Mouse (Mus musculus): Measurements from ENCODE around the gene Gm10638. TPM values are rescaled to one million over a fixed set of nuclear protein-coding genes. Genes with fewer than 3 reads are reported as not detected.

Gm10638 gene
- total RNA-seq, 2 experiments from 2014 or later = 2.8 to 3.0 TPM

- intact Hi-C loops (cut with DNase I) = no loop called here
- DNase-seq = no peak
These were observed 10.5 kb upstream of the Gm10638 start for GRCm38 (mm10) chr8:86734954-86735353.

GRCm38 (mm10) chr8:86735446-86736111, 9.9 kb upstream of the Gm10638 start:
- intact Hi-C loops (cut with DNase I) = no loop called here
- DNase-seq = no peak

- intact Hi-C loops (cut with DNase I) = loop anchor here (5.0 kb wide), 1 partner anchor 114 kb away; no protein-coding TSS in a partner anchor
- no peak for DNase-seq
These were observed 4.6 kb upstream of the Gm10638 start for GRCm38 (mm10) chr8:86740899-86741298.

- no peak for DNase-seq
- intact Hi-C loops (cut with DNase I) = loop anchor here (5.0 kb wide), 1 partner anchor 114 kb away; no protein-coding TSS in a partner anchor
These were observed 3.9 kb upstream of the Gm10638 start for GRCm38 (mm10) chr8:86741627-86742026.

GRCm38 (mm10) chr8:86742605-86743345, 2.7 kb upstream of the Gm10638 start:
- intact Hi-C loops (cut with DNase I) = loop anchor here (5.0 kb wide), 1 partner anchor 115 kb away; no protein-coding TSS in a partner anchor
- no peak for DNase-seq

- DNase-seq = no peak
- intact Hi-C loops (cut with DNase I) = loop anchor here (5.0 kb wide), 4 partner anchors 43 to 138 kb away; no protein-coding TSS in a partner anchor
These were observed 932 bp upstream of the Gm10638 start for GRCm38 (mm10) chr8:86744313-86745220.

DNA sequence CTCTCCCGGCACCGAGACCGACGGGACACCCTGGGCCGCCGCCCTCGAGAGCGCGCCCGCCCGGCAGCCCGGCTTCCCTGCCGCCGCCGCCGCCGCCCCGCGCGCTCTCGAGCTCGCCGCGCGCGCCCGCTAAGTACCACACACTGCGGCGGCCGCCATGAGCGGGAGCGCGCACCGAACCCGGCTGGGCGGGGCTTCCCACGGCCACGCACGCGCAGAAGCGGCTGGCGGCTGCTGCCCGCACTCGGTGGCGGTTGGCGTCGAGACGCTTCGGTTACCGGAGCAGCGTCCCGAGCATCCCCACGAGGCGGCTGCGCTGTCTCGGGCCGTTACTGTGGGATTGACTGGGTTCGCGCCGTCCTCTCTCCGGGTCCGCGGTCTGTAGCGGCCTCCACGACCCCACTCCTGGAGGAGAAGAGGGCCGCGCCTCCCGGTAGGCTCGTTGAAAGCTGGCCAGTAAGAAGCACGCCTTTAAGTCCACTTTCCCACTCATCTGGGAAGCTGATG, 489 bp downstream of the Gm10638 start:
- peak; percentile 99 for DNase-seq
- intact Hi-C loops (cut with DNase I) = loop anchor here (2.0 to 5.0 kb wide), 4 partner anchors 41 to 153 kb away; no protein-coding TSS in a partner anchor

- DNase-seq = peak; percentile 23 to 37
- intact Hi-C loops (cut with DNase I) = loop anchor here (2.0 to 5.0 kb wide), 4 partner anchors 41 to 152 kb away; no protein-coding TSS in a partner anchor
These were observed 1.0 kb downstream of the Gm10638 start for GRCm38 (mm10) chr8:86746511-86746910.

DNA sequence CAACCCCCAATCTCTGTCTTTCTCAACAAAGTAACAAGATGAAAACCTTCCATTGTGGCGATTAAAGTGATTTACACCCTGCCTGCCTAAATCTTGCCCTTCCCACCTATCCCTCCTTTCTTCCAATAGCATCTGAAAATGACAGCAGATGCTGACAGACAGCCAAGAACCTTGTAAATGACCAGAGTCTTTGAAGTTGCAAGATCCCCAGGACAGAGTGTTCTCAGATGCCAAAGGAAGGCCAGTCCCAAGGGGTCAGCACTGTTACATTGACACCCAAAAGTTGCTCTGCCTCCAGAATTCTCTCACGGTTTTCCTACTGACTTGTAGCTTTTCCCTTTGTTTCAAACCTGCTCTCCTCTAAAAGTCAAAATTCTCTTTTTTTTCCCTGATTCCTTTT, 4.3 kb downstream of the Gm10638 start:
- intact Hi-C loops (cut with DNase I) = loop anchor here (5.0 kb wide), 3 partner anchors 37 to 132 kb away; no protein-coding TSS in a partner anchor
- no peak for DNase-seq

DNA sequence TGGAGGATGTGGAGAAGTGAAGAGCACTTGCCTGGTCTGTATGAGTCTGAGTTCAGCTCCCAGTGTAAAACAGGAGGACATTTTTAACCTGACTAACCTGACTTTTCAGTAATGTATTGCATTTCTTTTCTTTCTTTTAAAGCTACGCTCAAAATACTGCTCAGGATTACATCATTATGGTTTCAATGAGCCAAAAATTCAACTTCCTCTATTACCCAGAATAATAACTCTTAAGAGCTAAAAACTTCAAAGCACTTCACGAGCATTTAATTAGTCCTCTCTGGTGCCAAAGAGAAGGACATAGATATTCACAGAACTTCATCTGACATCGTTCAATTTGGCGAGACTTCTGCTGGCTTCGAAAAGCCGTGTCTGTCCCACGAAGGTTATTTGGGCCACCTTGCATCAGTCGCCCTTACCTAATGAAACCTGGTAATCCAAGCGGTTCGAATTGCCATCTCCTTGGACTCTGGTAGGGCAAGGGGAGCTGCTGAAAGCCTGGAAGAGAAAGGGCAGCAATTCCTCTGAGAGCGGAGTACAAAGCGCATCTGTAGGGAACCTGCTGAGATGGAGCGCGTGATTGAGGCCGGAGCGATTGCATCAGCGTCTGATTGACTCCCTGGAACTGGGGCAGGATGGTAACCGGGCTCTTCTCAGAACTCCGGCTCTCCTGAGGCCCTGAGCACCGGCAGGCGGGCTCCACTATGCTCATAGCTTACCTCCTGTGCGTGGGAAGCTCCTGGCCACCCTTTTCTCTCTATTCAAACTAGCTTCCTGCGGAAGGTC, 11.6 kb downstream of the Gm10638 start:
- intact Hi-C loops (cut with DNase I) = no loop called here
- peak; percentile 19 to 21 for DNase-seq

DNA sequence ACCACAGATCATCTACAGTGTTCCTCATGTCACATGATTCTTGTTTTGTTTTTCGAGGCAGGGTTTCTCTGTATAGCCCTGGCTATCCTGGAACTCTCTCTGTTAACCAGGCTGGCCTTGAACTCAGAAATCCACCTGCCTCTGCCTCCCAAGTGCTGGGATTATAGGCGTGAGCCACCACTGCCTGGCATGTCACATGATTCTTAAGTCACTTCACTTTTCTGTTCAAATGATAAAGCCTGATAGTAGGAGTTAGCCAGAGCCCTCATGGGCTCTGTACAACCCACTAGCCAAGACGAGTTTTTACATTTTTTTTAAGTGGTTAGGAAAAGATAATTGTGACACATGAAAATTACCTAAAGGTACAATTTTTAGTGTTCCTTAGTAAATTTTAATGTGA, 13.2 kb downstream of the Gm10638 start:
- intact Hi-C loops (cut with DNase I) = no loop called here
- DNase-seq = no peak

DNA sequence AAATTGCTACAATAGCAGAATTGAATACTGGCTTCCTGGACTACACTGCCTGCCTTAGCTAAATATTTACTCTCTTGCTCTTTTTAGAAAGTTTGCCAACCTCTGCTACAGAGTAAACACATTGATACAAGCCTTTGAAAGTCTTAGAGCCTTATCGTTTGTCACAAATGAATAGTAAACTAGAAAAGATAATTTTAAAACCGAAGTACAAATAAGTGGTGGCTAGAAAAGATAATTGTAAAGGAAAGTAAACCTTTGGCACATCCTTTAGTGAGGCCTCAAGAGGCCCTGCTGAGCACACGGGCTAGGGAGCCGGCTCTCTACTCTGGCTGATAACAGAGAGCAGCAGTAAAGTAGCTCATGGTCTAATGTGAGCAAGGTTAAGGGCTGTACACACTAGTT, 13.6 kb downstream of the Gm10638 start:
- no peak for DNase-seq
- intact Hi-C loops (cut with DNase I) = no loop called here

DNA sequence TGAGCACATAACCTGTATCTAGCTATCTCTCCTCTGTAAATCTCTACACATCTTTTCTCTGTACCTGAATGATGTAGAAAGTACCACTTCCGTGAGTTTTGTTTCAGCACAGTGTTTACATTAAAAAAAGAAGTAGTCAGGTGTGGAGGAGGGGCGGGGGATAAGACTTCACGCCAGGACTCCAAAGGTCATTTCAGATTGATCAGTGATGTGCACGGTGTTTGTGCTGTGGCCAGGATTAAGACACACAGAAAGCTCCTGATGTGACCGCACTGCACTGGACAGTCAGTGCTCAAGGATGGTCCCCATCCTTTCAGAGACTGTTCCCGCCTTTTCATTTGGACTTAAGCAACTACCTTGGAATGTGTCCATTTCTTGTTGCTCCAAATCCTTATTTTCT, 15.2 kb downstream of the Gm10638 start:
- intact Hi-C loops (cut with DNase I) = no loop called here
- no peak for DNase-seq

DNA sequence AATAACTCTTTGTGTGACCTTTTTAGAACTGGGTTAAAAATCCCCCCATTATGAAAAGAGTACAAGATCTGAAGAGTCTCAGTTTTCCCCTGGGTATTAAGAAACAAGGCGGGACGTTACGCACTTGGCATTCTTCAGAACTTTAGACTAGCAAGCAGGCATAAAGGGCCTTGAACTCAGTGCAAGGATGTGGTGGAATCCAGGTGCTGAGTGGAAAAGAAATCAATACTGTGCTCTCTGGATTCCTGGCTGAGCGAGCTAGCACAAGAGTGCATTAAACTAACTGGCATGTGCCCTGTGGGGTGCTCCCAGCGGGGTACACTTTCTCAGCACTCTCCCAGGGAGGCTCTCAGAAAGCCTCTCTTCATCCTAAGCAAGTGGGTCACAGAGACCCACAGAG, 17.3 kb downstream of the Gm10638 start:
- no peak for DNase-seq
- intact Hi-C loops (cut with DNase I) = no loop called here

- intact Hi-C loops (cut with DNase I) = no loop called here
- DNase-seq = no peak
These were observed 19.7 kb downstream of the Gm10638 start for GRCm38 (mm10) chr8:86765155-86765554.

DNA sequence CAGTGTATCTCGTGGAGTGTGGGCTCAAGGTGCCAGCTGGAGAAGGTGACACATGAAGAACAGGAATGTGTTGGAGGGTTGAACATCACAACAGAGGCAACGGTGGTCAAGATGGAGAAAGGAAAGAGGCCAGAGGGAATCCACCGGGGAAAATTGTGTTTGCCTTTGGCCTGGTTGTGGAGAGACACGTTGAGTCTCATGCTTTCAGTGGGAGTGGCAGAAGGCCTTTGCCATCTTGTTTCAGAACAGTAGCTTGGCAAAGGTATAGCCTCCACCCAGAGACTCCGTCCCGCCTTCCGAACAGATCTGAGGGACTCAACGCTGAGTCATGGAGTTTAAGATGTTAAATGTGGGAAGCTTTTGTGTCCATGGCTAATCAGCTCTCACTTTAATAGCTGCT, 20.2 kb downstream of the Gm10638 start:
- intact Hi-C loops (cut with DNase I) = no loop called here
- no peak for DNase-seq

- intact Hi-C loops (cut with DNase I) = no loop called here
- peak; percentile 10 to 24 for DNase-seq
These were observed 21.2 kb downstream of the Gm10638 start for GRCm38 (mm10) chr8:86766548-86767211.

DNA sequence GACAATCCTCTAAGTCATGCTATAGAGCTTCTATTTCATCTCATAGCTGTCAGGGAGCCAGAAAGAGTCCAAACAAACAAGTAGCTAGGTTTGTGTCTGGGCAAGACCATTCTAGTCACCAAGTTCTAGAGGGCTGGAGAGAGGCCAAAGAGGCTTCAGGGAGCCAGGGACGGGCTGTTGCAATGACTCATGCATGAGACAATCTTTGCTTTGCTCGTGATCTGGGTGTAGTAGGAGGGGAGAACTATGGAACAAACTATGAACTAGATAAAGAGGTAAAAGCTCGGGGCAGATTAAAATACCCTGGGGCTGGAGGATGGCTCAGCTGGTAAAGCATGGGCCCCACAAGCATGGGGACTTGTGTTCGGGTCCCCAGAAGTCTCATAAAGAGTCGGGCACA, 23.0 kb downstream of the Gm10638 start:
- intact Hi-C loops (cut with DNase I) = no loop called here
- peak; percentile 53 to 74 for DNase-seq
